Comparison of ENCODE assay signal across 9 mouse cellular contexts in genomic region chr14:25156171-25156570, GRCm38 (mm10).
DNase-seq lines count a peak whose midpoint lies in the region; ATAC-seq lines count a peak whose summit lies in the region.
"Had no signal": no experiment of that assay in that cellular context is flagged by ENCODE, and none has a peak within 500 bp of the region (broad histone marks: within the 10 kb centered on the region; RNA-seq: fewer than 3 reads in every experiment).

No protein-coding gene starts in this region.

- peak overlapping the region; percentile 23; the same call in 1 of the 2 replicates for H3K9ac ChIP-seq in lung, embryonic 16.5 days (ENCODE audit: low read length)
- peak overlapping the region; percentile 55; the same call in 1 of the 2 replicates for H3K9ac ChIP-seq in heart, embryonic 13.5 days
- no peak overlapping the region for H3K9ac ChIP-seq in kidney, embryonic 15.5 days
- H3K9ac ChIP-seq: liver, embryonic 13.5 days had no signal

- H3K4me3 ChIP-seq in lung, embryonic 16.5 days (ENCODE audit: low read length), result no peak overlapping the region
- H3K4me3 ChIP-seq in embryonic facial prominence, embryonic 10.5 days, result no peak overlapping the region
- H3K4me3 ChIP-seq in heart, embryonic 13.5 days, result no peak overlapping the region
- H3K4me3 ChIP-seq in kidney, embryonic 15.5 days (replicated peaks), result no peak overlapping the region
- H3K4me3 ChIP-seq: liver, embryonic 13.5 days had no signal

- DNase-seq in lung, postnatal 14 days, result no peak
- DNase-seq in embryonic facial prominence, embryonic 10.5 days (ENCODE audit: low spot score), result no peak
- no peak for DNase-seq in cerebellum, adult 9-10 months
- DNase-seq: liver, embryonic 13.5 days had no signal

- no peaks in the 10 kb centered on the region for H3K9me3 ChIP-seq in lung, embryonic 16.5 days (ENCODE audit: control insufficient read depth, low read length)
- H3K9me3 ChIP-seq in embryonic facial prominence, embryonic 10.5 days, result no peaks in the 10 kb centered on the region
- no peaks in the 10 kb centered on the region for H3K9me3 ChIP-seq in heart, embryonic 13.5 days
- H3K9me3 ChIP-seq in kidney, embryonic 15.5 days (replicated peaks), result no peaks in the 10 kb centered on the region
- H3K9me3 ChIP-seq: liver, embryonic 13.5 days had no signal

- no peak overlapping the region for H3K27ac ChIP-seq in lung, embryonic 16.5 days (ENCODE audit: low read length)
- H3K27ac ChIP-seq in embryonic facial prominence, embryonic 10.5 days (replicated peaks), result 0 out of 2 replicates have a peak overlapping the region, but pooled peaks have one; percentile 15
- peak overlapping the region; percentile 92 for H3K27ac ChIP-seq in heart, embryonic 13.5 days (replicated peaks)
- no peak overlapping the region for H3K27ac ChIP-seq in kidney, embryonic 15.5 days
- H3K27ac ChIP-seq: liver, embryonic 13.5 days had no signal

- H3K4me1 ChIP-seq in lung, embryonic 16.5 days (replicated peaks; ENCODE audit: control insufficient read depth, insufficient read depth, low read length), result peaks cover 17% of the 10 kb centered on the region
- H3K4me1 ChIP-seq in embryonic facial prominence, embryonic 10.5 days, result peaks cover 30% of the 10 kb centered on the region
- H3K4me1 ChIP-seq in heart, embryonic 13.5 days, result peaks cover 57% of the 10 kb centered on the region
- H3K4me1 ChIP-seq in kidney, embryonic 15.5 days, result peaks cover 15% of the 10 kb centered on the region; the same call in 1 of the 2 replicates
- H3K4me1 ChIP-seq: liver, embryonic 13.5 days had no signal

- H3K36me3 ChIP-seq in lung, embryonic 16.5 days (ENCODE audit: control insufficient read depth, insufficient read depth, low read length), result no peaks in the 10 kb centered on the region
- H3K36me3 ChIP-seq in embryonic facial prominence, embryonic 10.5 days (replicated peaks), result no peaks in the 10 kb centered on the region
- no peaks in the 10 kb centered on the region for H3K36me3 ChIP-seq in heart, embryonic 13.5 days
- no peaks in the 10 kb centered on the region for H3K36me3 ChIP-seq in kidney, embryonic 15.5 days
- H3K36me3 ChIP-seq: liver, embryonic 13.5 days had no signal

- H3K4me2 ChIP-seq in lung, embryonic 16.5 days (ENCODE audit: low read depth, low read length), result no peak overlapping the region
- peak overlapping the region; percentile 27; the same call in 1 of the 2 replicates for H3K4me2 ChIP-seq in heart, embryonic 13.5 days
- no peak overlapping the region for H3K4me2 ChIP-seq in kidney, embryonic 15.5 days
- H3K4me2 ChIP-seq: liver, embryonic 13.5 days had no signal

- peak; percentile 29; the same call in 1 of the 2 replicates for ATAC-seq in lung, embryonic 16.5 days (ENCODE audit: low read depth)
- ATAC-seq in heart, embryonic 13.5 days (ENCODE audit: extremely low read depth, insufficient number of reproducible peaks, low FRiP score, low TSS enrichment), result peak; percentile 56; the same call in 1 of the 2 replicates
- peak; percentile 23; the same call in 1 of the 2 replicates for ATAC-seq in megakaryocyte progenitor cell, adult 5-6 weeks (replicated peaks; ENCODE audit: poor library complexity)
- ATAC-seq in monocyte, adult 5-6 weeks (replicated peaks; ENCODE audit: insufficient number of reproducible peaks, low FRiP score, low TSS enrichment, poor library complexity, severe bottlenecking), result no peak
- no peak for ATAC-seq in kidney, embryonic 15.5 days (replicated peaks; ENCODE audit: low FRiP score)

- no peaks in the 10 kb centered on the region for H3K27me3 ChIP-seq in lung, embryonic 16.5 days (ENCODE audit: control insufficient read depth, insufficient read depth, low read depth, low read length)
- H3K27me3 ChIP-seq in embryonic facial prominence, embryonic 10.5 days (replicated peaks; ENCODE audit: low read depth, poor library complexity, severe bottlenecking), result peaks cover 12% of the 10 kb centered on the region
- H3K27me3 ChIP-seq in heart, embryonic 13.5 days (replicated peaks), result no peaks in the 10 kb centered on the region
- no peaks in the 10 kb centered on the region for H3K27me3 ChIP-seq in kidney, embryonic 15.5 days
- H3K27me3 ChIP-seq: liver, embryonic 13.5 days had no signal

- 31% methylated on average over 9 of the region's 9 CpGs for WGBS in lung, embryonic 16.5 days
- 76% methylated on average over 9 of the region's 9 CpGs for WGBS in embryonic facial prominence, embryonic 10.5 days
- 24% methylated on average over 9 of the region's 9 CpGs for WGBS in heart, embryonic 13.5 days
- WGBS in kidney, embryonic 15.5 days, result 51% methylated on average over 9 of the region's 9 CpGs

Comparison
In these comparisons a context has a peak if more than half of its experiments do, and no peak if none do; other contexts are left out.
1. ATAC-seq: peak in lung, embryonic 16.5 days (single experiment), heart, embryonic 13.5 days (single experiment) and megakaryocyte progenitor cell, adult 5-6 weeks (single experiment); none in monocyte, adult 5-6 weeks (single experiment) and kidney, embryonic 15.5 days (single experiment).
2. H3K27ac ChIP-seq: peak in embryonic facial prominence, embryonic 10.5 days (single experiment) and heart, embryonic 13.5 days (single experiment); none in lung, embryonic 16.5 days (single experiment) and kidney, embryonic 15.5 days (single experiment).